Mouse (Mus musculus) spleen, adult 2 months (tissue): ENCODE data around the gene Ppp2r1a. TPM values are rescaled to one million over a fixed set of nuclear protein-coding genes. Genes with fewer than 3 reads are reported as not detected.
A peak's percentile ranks its signal among the peaks of the same experiment; 100 is the strongest.

ENCODE experiments used
- DNase-seq, 2 experiments: peaks; one replicate each; pipeline versions ENCODE4 v3.0.0 to v3.0.0-alpha.2; 2012 to 2021; ENCODE audit warnings: low spot score in 2 of 2, low read depth in 1 of 2
- H3K27ac ChIP-seq: fragments of 200-500 bp; 2 replicates; pipeline ENCODE4 v1.5.1; 2012; ENCODE audit warnings: low read length, inconsistent platforms; ENCODE audit not compliant: insufficient read depth
- H3K27me3 ChIP-seq: fragments of 200-500 bp; 2 replicates; pipeline ENCODE4 v1.6.1; 2012; ENCODE audit warnings: mild to moderate bottlenecking, moderate library complexity, low read length, inconsistent platforms; ENCODE audit not compliant: control insufficient read depth, insufficient read depth
- H3K36me3 ChIP-seq: fragments of 200-500 bp; 2 replicates; pipeline ENCODE4 v1.6.1; 2012; ENCODE audit warnings: mild to moderate bottlenecking, low read length, inconsistent platforms; ENCODE audit not compliant: control insufficient read depth, insufficient read depth
- H3K4me1 ChIP-seq: fragments of 200-500 bp; 2 replicates; pipeline ENCODE4 v1.6.1; 2011; ENCODE audit warnings: inconsistent platforms; ENCODE audit not compliant: control insufficient read depth, insufficient read depth, insufficient read length
- H3K4me3 ChIP-seq: fragments of 200-500 bp; 2 replicates; pipeline ENCODE4 v1.5.1; 2011; ENCODE audit warnings: mild to moderate bottlenecking, inconsistent platforms; ENCODE audit not compliant: insufficient read depth, insufficient read length; ENCODE audit errors: extremely low read depth
- CTCF ChIP-seq: fragments of 200-500 bp; IDR thresholded peaks from 2 replicates; pipeline ENCODE4 v1.5.1; 2011; ENCODE audit warnings: mild to moderate bottlenecking, inconsistent platforms; ENCODE audit not compliant: insufficient read depth, insufficient read length, insufficient replicate concordance; ENCODE audit errors: extremely low read depth
- POLR2A ChIP-seq: fragments of 200-500 bp; IDR thresholded peaks from 2 replicates; pipeline ENCODE4 v1.6.1; 2011; ENCODE audit warnings: low read depth, low read length, inconsistent platforms
- WGBS: fragments of 180-500 bp; shearing (Covaris S2); methylation state at CpG from one replicate; pipeline ENCODE4 v1.1.7; 2018; 5-methylcytosine and 5-hydroxymethylcytosine counted together
- polyA plus RNA-seq: library from polyadenylated mRNA; depleted of rRNA; stranded (reverse); fragments of >200 nt; gene quantifications from 2 replicates; pipeline ENCODE4 v1.2.3, GENCODE M21; 2012

Ppp2r1a gene
- polyA plus RNA-seq, 1 experiment: 112 TPM

DNA sequence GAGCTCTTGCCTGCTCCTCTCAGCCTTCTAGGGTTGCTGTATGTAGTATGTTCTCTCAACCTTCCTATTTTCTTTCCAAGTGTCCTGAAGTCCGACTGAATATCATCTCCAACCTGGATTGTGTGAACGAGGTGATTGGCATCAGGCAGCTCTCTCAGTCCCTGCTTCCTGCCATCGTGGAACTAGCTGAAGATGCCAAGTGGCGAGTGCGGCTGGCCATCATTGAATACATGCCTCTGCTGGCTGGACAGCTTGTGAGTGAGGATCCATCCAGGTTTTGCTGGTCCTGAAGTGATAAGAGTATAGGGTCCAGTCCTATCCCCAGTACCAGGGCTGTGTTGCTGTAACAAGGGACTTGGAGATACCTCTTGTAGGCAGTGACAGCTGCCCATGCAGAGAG lies 15.3 kb downstream of the Ppp2r1a start:
- TF ChIP-seq CTCF (no peak), POLR2A (no peak)
- Histone ChIP-seq H3K4me1 (no peaks in the 10 kb centered on the region), H3K36me3 (peaks cover 80% of the 10 kb centered on the region), H3K27me3 (no peaks in the 10 kb centered on the region), H3K4me3 (no peak overlapping the region), H3K27ac (no peak overlapping the region)
- DNase-seq: no peak
- 94% methylated on average over 5 of the region's 5 CpGs for WGBS

DNA sequence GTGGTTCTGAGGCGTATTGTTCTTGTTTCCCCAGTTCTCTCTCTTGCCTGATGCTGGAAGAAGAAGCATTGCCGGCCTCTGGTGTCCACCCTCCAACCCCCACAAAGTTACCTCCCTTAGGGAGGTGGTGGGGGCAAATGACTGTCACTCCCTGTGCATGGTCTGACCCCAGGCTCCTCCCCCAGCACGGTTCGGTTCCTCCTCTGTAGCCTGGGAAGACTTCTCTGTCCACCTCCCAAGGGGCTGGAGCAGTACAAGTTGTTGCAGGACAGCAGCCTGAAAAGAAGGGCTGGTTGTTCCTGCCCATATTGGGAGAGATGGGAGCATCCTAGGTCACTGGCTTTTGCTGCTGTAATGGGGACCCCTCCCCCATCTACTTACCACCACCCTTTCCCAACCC lies 20.3 kb downstream of the Ppp2r1a start:
- Histone ChIP-seq H3K4me1 (no peaks in the 10 kb centered on the region), H3K27ac (no peak overlapping the region), H3K27me3 (no peaks in the 10 kb centered on the region), H3K4me3 (no peak overlapping the region), H3K36me3 (peaks cover 62% of the 10 kb centered on the region)
- no peak for DNase-seq
- TF ChIP-seq POLR2A (no peak), CTCF (no peak)
- 91% methylated on average over 4 of the region's 4 CpGs for WGBS

GRCm38 (mm10) chr17:20966681-20967080 lies 21.6 kb downstream of the Ppp2r1a start:
- Histone ChIP-seq H3K36me3 (peaks cover 50% of the 10 kb centered on the region), H3K27me3 (no peaks in the 10 kb centered on the region), H3K27ac (no peak overlapping the region), H3K4me1 (no peaks in the 10 kb centered on the region), H3K4me3 (no peak overlapping the region)
- no peak for DNase-seq
- TF ChIP-seq CTCF (no peak), POLR2A (no peak)

DNA sequence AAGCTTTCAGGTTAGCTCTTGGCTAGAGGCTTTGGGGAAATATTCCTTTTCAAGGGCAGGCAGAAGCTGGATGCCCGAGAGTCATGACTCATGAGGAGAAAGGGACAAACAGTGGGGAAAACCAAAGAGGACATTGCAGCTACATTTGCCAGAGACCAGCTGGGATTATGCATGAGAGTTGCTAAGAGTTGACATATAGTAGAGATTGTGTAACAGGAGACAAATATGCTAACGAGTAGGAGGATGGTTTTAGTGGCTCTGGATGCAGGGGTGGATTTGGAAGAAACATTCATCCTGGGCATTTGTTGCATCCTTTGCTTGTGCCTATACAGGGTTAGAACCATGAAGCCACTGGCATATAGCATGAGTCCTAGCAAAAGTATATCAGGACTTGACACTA lies 48.6 kb downstream of the Ppp2r1a start:
- WGBS: 68% methylated on average over 2 of the region's 2 CpGs
- TF ChIP-seq CTCF (no peak), POLR2A (no peak)

DNA sequence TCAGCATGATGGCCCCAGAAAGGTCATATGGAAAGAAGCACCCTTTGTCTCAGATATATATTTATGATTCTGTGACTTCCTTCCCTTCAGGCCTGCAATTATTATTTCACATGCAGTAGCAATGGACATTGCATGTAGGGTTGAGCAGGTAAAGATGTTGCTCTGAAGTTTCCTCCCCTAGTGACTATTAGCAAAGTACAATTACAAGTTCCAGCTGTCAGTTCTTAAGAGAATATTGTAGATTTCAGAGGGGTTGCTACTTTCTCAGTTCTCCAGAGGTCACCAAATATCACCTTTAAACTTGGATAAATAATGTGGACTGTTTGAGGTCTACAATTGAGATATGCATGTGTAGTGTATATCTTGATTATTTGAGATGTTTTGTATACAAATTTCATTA lies 51.3 kb downstream of the Ppp2r1a start, which contains the start of gene Vmn1r233:
Gene Vmn1r233, minus strand, starts transcription at position 101 of the 400 bp plus-strand sequence.
- H3K4me3 ChIP-seq: no peak within 1 kb of the TSS
- no peak for TF ChIP-seq CTCF
- TF ChIP-seq POLR2A: no peak
- H3K27ac ChIP-seq: no peak within 1 kb of the TSS
- H3K27me3 ChIP-seq: no peaks in the 10 kb centered on the region
- H3K36me3 ChIP-seq: no peaks in the 10 kb centered on the region
- no peaks in the 10 kb centered on the region for H3K4me1 ChIP-seq
- no peak for DNase-seq

More for the DNA sequence above, 48.6 kb downstream of the Ppp2r1a start:
- Histone ChIP-seq H3K4me3 (no peak overlapping the region), H3K27me3 (no peaks in the 10 kb centered on the region), H3K4me1 (no peaks in the 10 kb centered on the region), H3K27ac (no peak overlapping the region), H3K36me3 (no peaks in the 10 kb centered on the region)
- DNase-seq: no peak

- 7% methylated on average over 36 of the region's 36 CpGs for WGBS
- peaks cover 5% of the 10 kb centered on the region; the same call in 1 of the 2 replicates for H3K36me3 ChIP-seq
- DNase-seq: peak; percentile 70 to 81
- TF ChIP-seq CTCF: no peak
- TF ChIP-seq POLR2A: no peak; the same call in none of the 2 replicates
- peak within 1 kb of the TSS; percentile 71 for H3K4me3 ChIP-seq
- peak within 1 kb of the TSS; percentile 74 for H3K27ac ChIP-seq
- H3K4me1 ChIP-seq: peaks cover 2% of the 10 kb centered on the region; the same call in 1 of the 2 replicates
- H3K27me3 ChIP-seq: no peaks in the 10 kb centered on the region
Observed at GRCm38 (mm10) chr17:21008382-21009331, 63.5 kb downstream of the Ppp2r1a start, which contains the start of gene Zfp160. TSS of gene Zfp160 (plus strand) at chr17:21008903.
